Mouse (Mus musculus) ES-Bruce4 (cell line): ENCODE data around the gene Acod1.

Experiments used
- CTCF ChIP-seq: IDR thresholded peaks from one replicate; pipeline ENCODE4 v1.8.1; 2011; ENCODE audit warnings: low read depth, low read length
- EP300 ChIP-seq: IDR thresholded peaks from 2 replicates; pipeline ENCODE4 v1.6.1; 2011; ENCODE audit warnings: low read depth, low read length; ENCODE audit not compliant: insufficient read depth

DNA sequence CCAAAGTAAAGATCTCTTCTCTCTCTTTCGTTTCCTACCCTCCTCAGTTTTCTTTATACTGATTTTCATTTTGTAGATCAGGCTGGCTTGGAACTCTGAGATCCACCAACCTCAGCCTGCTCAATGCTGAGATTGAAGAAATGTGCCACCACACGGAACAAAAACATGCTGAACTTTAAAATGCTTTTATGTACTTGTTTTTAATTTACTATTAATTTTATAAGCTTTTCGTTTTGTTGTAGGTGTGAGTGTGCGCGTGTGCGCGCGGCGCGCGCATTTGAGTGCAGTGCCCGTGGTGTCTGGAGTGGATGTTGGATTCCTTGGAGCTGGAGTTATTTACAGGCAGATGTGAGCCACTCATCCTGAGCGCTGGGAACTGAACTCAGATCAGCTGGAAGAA is 53.5 kb downstream of the Acod1 start:
- no peak for TF ChIP-seq CTCF
- TF ChIP-seq EP300, result no peak
